Mouse (Mus musculus): ENCODE results near the gene Bad.

DNA sequence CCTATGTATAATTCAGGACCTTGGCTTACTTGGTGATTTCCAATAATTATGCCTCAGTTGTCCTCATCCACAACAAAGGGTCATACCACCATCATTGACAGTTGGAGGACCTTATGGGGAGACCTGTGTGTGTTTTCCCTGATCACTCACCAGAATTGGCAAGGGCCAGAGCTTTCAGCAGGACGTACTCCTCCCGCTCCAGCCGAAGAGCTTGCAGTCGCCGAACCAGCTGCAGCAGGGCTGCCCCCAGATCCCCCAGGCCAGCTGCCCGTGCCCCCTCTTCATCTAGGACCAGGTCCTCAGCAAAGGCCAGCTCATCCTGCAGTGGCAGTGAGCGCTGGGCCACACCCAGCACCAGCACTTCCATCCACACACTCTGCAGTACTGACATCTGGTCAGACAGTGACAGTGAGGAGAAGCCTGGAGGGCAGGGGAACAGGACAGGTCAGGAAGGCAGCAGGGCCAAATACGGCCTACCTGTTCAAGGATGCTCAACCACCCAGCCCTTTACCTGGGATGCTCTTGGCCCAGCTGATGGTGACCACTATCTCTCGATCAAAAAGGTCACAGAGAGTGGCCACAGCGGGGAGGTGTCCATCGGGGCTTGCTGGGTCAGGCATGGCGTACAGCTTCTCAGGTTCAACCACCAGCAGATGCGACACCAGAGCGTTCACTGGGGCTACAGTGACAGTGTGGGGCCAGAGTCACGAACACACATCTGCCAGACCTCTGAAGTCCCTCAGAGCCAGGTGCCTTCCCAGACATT, 29.3 kb upstream of the Bad start:
- TF ChIP-seq POLR2A (IDR thresholded peaks at IDR 0.05; ENCODE audit: borderline replicate concordance, extremely low read depth, insufficient read depth, insufficient read length, poor library complexity, severe bottlenecking) (no peak), CTCF (IDR thresholded peaks at IDR 0.05; ENCODE audit: borderline replicate concordance, extremely low read depth, insufficient read depth, insufficient read length) (no peak)

All from brain, embryonic 14.5 days (tissue).